Mouse (Mus musculus): ENCODE results near the gene Kcna1. TPM values are rescaled to one million over a fixed set of nuclear protein-coding genes. Genes with fewer than 3 reads are reported as not detected.

Kcna1 gene
- total and polyA plus RNA-seq, 3 experiments = not detected

DNA sequence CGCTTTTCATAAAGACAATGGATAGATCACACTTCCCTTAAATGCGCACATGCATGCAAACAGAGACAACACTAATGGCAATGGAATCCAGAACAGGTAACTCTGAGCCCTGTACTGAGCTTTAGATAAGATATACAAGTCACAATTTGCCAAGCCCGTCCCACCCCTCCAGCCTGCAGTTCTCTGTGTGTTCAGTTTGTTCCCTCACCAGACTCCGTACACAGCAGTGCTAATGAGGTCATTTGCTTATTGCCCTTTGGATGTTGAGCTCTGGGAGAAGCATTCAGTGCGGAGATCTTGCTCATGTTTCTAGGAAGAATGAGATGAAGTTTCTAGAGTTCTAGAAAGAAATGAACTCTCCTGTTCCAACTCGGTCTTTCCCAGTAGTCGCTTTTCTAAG lies 17.7 kb downstream of the Kcna1 start:
- H3K9ac ChIP-seq (ENCODE audit: control insufficient read depth, low read depth, low read length, poor library complexity, severe bottlenecking) = no peak overlapping the region
- no peak for DNase-seq (ENCODE audit: low read depth, low spot score)
- H3K79me2 ChIP-seq (ENCODE audit: control insufficient read depth, insufficient read depth, low read length, poor library complexity) = no peaks in the 10 kb centered on the region
- no peaks in the 10 kb centered on the region for H3K27me3 ChIP-seq (ENCODE audit: control insufficient read depth in 1 of 2, insufficient read depth in 2 of 2, low read length in 2 of 2)
- no peaks in the 10 kb centered on the region for H3K9me3 ChIP-seq (replicated peaks; ENCODE audit: insufficient read depth, low read length)
- H3K4me1 ChIP-seq (ENCODE audit: control insufficient read depth in 1 of 2, insufficient read depth in 2 of 2, low read length in 2 of 2) = no peaks in the 10 kb centered on the region
- TF ChIP-seq MEF2A (IDR thresholded peaks at IDR 0.05; ENCODE audit: extremely low read depth, insufficient replicate concordance, low read depth, low read length, poor library complexity, severe bottlenecking) = no peak
- TF ChIP-seq NELFE (IDR thresholded peaks at IDR 0.05; ENCODE audit: low read depth, low read length) = no peak
- no peak for TF ChIP-seq POLR2AphosphoS2 (IDR thresholded peaks at IDR 0.05; ENCODE audit: low read length)
- no peak for TF ChIP-seq MYB (IDR thresholded peaks at IDR 0.05; ENCODE audit: low read depth, low read length)
- TF ChIP-seq POLR2AphosphoS5 (IDR thresholded peaks at IDR 0.05; ENCODE audit: borderline replicate concordance, low read depth, low read length) = no peak
- no peak for TF ChIP-seq BHLHE40 (IDR thresholded peaks at IDR 0.05; ENCODE audit: borderline replicate concordance, low read depth, low read length)
- no peak for TF ChIP-seq RCOR1 (IDR thresholded peaks at IDR 0.05; ENCODE audit: low read depth, low read length)
- TF ChIP-seq TAL1 (IDR thresholded peaks at IDR 0.05; ENCODE audit: low read length) = no peak
- no peak for TF ChIP-seq ZNF384 (IDR thresholded peaks at IDR 0.05; ENCODE audit: low read depth, low read length)
- no peak for TF ChIP-seq SMC3 (IDR thresholded peaks at IDR 0.05; ENCODE audit: low read depth, low read length)
- TF ChIP-seq MAFK (IDR thresholded peaks at IDR 0.05; ENCODE audit: borderline replicate concordance, low read depth, low read length) = no peak
- TF ChIP-seq USF1 (IDR thresholded peaks at IDR 0.05; ENCODE audit: low read depth, low read length) = no peak
- no peak for TF ChIP-seq TBP (IDR thresholded peaks at IDR 0.05; ENCODE audit: low read depth, low read length)
- no peaks in the 10 kb centered on the region for H3K36me3 ChIP-seq (ENCODE audit: control insufficient read depth in 1 of 2, insufficient read depth in 2 of 2, low read length in 2 of 2)
- H3K4me3 ChIP-seq (ENCODE audit: control insufficient read depth in 1 of 2, insufficient read depth in 1 of 2, low read depth in 2 of 2, low read length in 2 of 2) = no peak overlapping the region
- H3K27ac ChIP-seq (ENCODE audit: control insufficient read depth, low read depth, low read length) = no peak overlapping the region

DNA sequence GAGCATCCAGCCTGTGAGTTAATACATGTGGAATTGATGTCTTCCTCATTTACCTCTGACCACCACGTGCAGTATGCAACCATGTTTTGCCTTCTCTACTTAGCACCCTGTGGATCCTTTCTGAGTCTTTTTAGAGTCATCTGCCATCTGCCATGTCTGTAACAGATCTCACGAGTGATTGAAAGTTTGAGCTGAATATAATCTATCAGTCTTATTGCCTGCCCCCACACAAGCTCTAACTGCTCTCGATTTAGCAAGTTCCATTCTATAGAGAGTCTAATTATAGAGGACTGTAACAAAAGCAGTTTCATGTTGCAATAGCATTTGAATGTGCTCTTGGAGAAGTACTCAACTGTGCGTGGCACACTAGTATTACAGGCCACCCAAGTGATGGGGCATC lies 27.7 kb downstream of the Kcna1 start:
- no peak overlapping the region for H3K4me3 ChIP-seq (ENCODE audit: control insufficient read depth in 1 of 2, insufficient read depth in 1 of 2, low read depth in 2 of 2, low read length in 2 of 2)
- no peak for DNase-seq (ENCODE audit: low read depth, low spot score)
- no peak overlapping the region for H3K27ac ChIP-seq (ENCODE audit: control insufficient read depth, low read depth, low read length)
- H3K9ac ChIP-seq (ENCODE audit: control insufficient read depth, low read depth, low read length, poor library complexity, severe bottlenecking) = no peak overlapping the region
- no peaks in the 10 kb centered on the region for H3K4me1 ChIP-seq (ENCODE audit: control insufficient read depth in 1 of 2, insufficient read depth in 2 of 2, low read length in 2 of 2)
- no peak for TF ChIP-seq MEF2A (IDR thresholded peaks at IDR 0.05; ENCODE audit: extremely low read depth, insufficient replicate concordance, low read depth, low read length, poor library complexity, severe bottlenecking)
- no peak for TF ChIP-seq ZMIZ1 (IDR thresholded peaks at IDR 0.05; ENCODE audit: low read depth, low read length)
- no peak for TF ChIP-seq CTCF (IDR thresholded peaks at IDR 0.05 in 2 of 3, conservative IDR thresholded peaks at IDR 0.05 in 1 of 3; ENCODE audit: control insufficient read depth in 1 of 3, insufficient read depth in 1 of 3, low read depth in 2 of 3, low read length in 3 of 3, poor library complexity in 1 of 3, severe bottlenecking in 1 of 3)
- no peak for TF ChIP-seq TBP (IDR thresholded peaks at IDR 0.05; ENCODE audit: low read depth, low read length)
- no peak for TF ChIP-seq POLR2A (IDR thresholded peaks at IDR 0.05; ENCODE audit: control insufficient read depth in 1 of 2, insufficient read depth in 1 of 2, low read depth in 1 of 2, low read length in 2 of 2, poor library complexity in 1 of 2)
- no peak for TF ChIP-seq RCOR1 (IDR thresholded peaks at IDR 0.05; ENCODE audit: low read depth, low read length)
- no peak for TF ChIP-seq MAFK (IDR thresholded peaks at IDR 0.05; ENCODE audit: borderline replicate concordance, low read depth, low read length)
- no peak for TF ChIP-seq TAL1 (IDR thresholded peaks at IDR 0.05; ENCODE audit: low read length)
- no peak for TF ChIP-seq BHLHE40 (IDR thresholded peaks at IDR 0.05; ENCODE audit: borderline replicate concordance, low read depth, low read length)
- TF ChIP-seq ZKSCAN1 (IDR thresholded peaks at IDR 0.05; ENCODE audit: low read depth, low read length) = no peak
- TF ChIP-seq MAX (IDR thresholded peaks at IDR 0.05; ENCODE audit: low read length) = no peak
- TF ChIP-seq CHD1 (IDR thresholded peaks at IDR 0.05; ENCODE audit: low read depth, low read length) = no peak
- no peak for TF ChIP-seq JUND (IDR thresholded peaks at IDR 0.05; ENCODE audit: low read depth, low read length)
- no peak for TF ChIP-seq MYC (IDR thresholded peaks at IDR 0.05; ENCODE audit: low read depth, low read length)
- TF ChIP-seq GATA1 (IDR thresholded peaks at IDR 0.05; ENCODE audit: low read depth, low read length) = no peak
- H3K36me3 ChIP-seq (ENCODE audit: control insufficient read depth in 1 of 2, insufficient read depth in 2 of 2, low read length in 2 of 2) = no peaks in the 10 kb centered on the region
- H3K27me3 ChIP-seq (ENCODE audit: control insufficient read depth in 1 of 2, insufficient read depth in 2 of 2, low read length in 2 of 2) = no peaks in the 10 kb centered on the region
- no peaks in the 10 kb centered on the region for H3K79me2 ChIP-seq (ENCODE audit: control insufficient read depth, insufficient read depth, low read length, poor library complexity)
- H3K9me3 ChIP-seq (replicated peaks; ENCODE audit: insufficient read depth, low read length) = no peaks in the 10 kb centered on the region

Measured in MEL (cell line).